Mouse (Mus musculus) forebrain, embryonic 13.5 days (tissue): ENCODE measurements around the gene Vapa. TPM values are rescaled to one million over a fixed set of nuclear protein-coding genes. Genes with fewer than 3 reads are reported as not detected.

Experiments
- ATAC-seq: fragments of 200-750 bp; cut with Nextera tagmentation; 2 replicates; pipeline ENCODE4 v1.8.0; 2017
- H3K27ac ChIP-seq: fragments of 300-500 bp; sonication (generic); 2 replicates; pipeline ENCODE4 v1.5.1; 2015; ENCODE audit warnings: inconsistent platforms, mild to moderate bottlenecking, moderate library complexity
- H3K27me3 ChIP-seq: fragments of 300-500 bp; sonication (generic); 2 replicates; pipeline ENCODE4 v1.6.1; 2015; ENCODE audit warnings: mild to moderate bottlenecking, inconsistent platforms
- H3K36me3 ChIP-seq: fragments of 300-500 bp; sonication (generic); 2 replicates; pipeline ENCODE4 v1.6.1; 2015; ENCODE audit warnings: mild to moderate bottlenecking, inconsistent platforms; ENCODE audit not compliant: poor library complexity, severe bottlenecking
- H3K4me1 ChIP-seq: fragments of 300-500 bp; sonication (generic); 2 replicates; pipeline ENCODE4 v1.6.1; 2015; ENCODE audit warnings: inconsistent platforms
- H3K4me2 ChIP-seq: fragments of 300-500 bp; sonication (generic); 2 replicates; pipeline ENCODE4 v1.6.1; 2015; ENCODE audit warnings: inconsistent platforms, mild to moderate bottlenecking, moderate library complexity
- H3K4me3 ChIP-seq: fragments of 300-500 bp; sonication (generic); 2 replicates; pipeline ENCODE4 v1.5.1; 2015; ENCODE audit warnings: mild to moderate bottlenecking, inconsistent platforms
- H3K9ac ChIP-seq: fragments of 300-500 bp; sonication (generic); 2 replicates; pipeline ENCODE4 v1.6.1; 2015; ENCODE audit warnings: mild to moderate bottlenecking, inconsistent platforms
- H3K9me3 ChIP-seq: fragments of 300-500 bp; sonication (generic); replicated peaks from 2 replicates; pipeline ENCODE4 v1.6.1; 2016; ENCODE audit warnings: inconsistent platforms
- WGBS: fragments of 180-500 bp; shearing (Covaris S2); methylation state at CpG from one replicate; pipeline ENCODE4 v1.1.7; 2015; 5-methylcytosine and 5-hydroxymethylcytosine counted together
- polyA plus RNA-seq: library from polyadenylated mRNA; unstranded; fragments of >200 nt; fragmentation: Nextera tagmentation; extraction: Ambion mirVana; gene quantifications from 2 replicates; pipeline ENCODE4 v1.2.1, GENCODE M21; 2015

Vapa gene
- polyA plus RNA-seq, 1 experiment from 2014 or later, result 221 TPM

DNA sequence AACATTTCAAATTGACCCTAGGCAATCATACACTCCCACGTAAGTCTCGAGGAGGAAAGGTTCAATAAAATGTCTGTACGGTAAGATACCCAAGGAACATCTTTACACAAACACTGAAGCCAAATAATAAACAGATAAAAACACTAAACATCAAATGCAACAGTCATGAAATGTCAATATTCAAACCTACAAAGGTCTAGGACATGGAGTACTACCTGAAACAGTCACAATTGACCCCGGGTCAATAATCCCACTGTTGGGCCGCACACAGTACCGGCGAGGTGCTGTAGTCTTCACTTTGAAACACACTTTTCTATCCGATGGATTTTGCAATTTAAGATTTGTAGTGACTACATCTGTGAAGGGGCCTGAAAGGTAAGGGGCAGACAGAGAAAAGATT, 18.7 kb downstream of the Vapa start:
- H3K4me1 ChIP-seq, result peaks cover 12% of the 10 kb centered on the region; the same call in 1 of the 2 replicates
- no peak overlapping the region for H3K9ac ChIP-seq
- H3K9me3 ChIP-seq, result no peaks in the 10 kb centered on the region
- no peak overlapping the region for H3K4me3 ChIP-seq
- peaks cover 15% of the 10 kb centered on the region for H3K36me3 ChIP-seq
- no peaks in the 10 kb centered on the region for H3K27me3 ChIP-seq
- no peak for ATAC-seq
- H3K4me2 ChIP-seq, result no peak overlapping the region
- H3K27ac ChIP-seq, result no peak overlapping the region
- WGBS, result 94% methylated on average over 8 of the region's 8 CpGs

- no peak for ATAC-seq
- H3K4me3 ChIP-seq, result no peak overlapping the region
Observed at GRCm38 (mm10) chr17:65586892-65587291, 26.5 kb downstream of the Vapa start.

DNA sequence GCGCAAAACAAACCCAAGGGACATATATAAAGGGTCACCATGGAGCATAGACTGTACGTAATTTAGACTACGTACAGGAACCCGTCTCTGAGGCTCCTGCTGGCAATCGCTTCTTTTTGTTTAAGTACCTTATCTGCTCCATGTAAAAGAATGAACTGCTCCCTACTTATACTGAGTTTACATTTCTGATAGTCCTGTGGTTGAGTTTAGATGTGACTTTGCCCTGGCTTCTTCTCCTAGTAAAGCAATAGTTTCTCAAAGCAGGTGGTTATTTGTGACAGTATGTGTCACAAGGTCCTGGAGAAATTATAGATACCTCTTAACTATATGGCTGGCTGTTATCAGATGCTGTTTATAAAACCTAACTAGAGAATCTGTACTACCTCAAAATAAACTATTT, 31.9 kb downstream of the Vapa start:
- Histone ChIP-seq H3K4me3 (no peak overlapping the region), H3K9me3 (no peaks in the 10 kb centered on the region), H3K27me3 (no peaks in the 10 kb centered on the region), H3K4me2 (no peak overlapping the region), H3K9ac (no peak overlapping the region), H3K27ac (no peak overlapping the region), H3K4me1 (no peaks in the 10 kb centered on the region), H3K36me3 (peaks cover 34% of the 10 kb centered on the region)
- 95% methylated on average over 5 of the region's 5 CpGs for WGBS
- no peak for ATAC-seq

More at GRCm38 (mm10) chr17:65586892-65587291, 26.5 kb downstream of the Vapa start:
- H3K27ac ChIP-seq, result no peak overlapping the region
- H3K9ac ChIP-seq, result no peak overlapping the region
- H3K4me1 ChIP-seq, result no peaks in the 10 kb centered on the region
- 92% methylated on average over 3 of the region's 3 CpGs for WGBS
- H3K27me3 ChIP-seq, result no peaks in the 10 kb centered on the region
- no peak overlapping the region for H3K4me2 ChIP-seq
- no peaks in the 10 kb centered on the region for H3K9me3 ChIP-seq
- peaks cover 29% of the 10 kb centered on the region for H3K36me3 ChIP-seq

DNA sequence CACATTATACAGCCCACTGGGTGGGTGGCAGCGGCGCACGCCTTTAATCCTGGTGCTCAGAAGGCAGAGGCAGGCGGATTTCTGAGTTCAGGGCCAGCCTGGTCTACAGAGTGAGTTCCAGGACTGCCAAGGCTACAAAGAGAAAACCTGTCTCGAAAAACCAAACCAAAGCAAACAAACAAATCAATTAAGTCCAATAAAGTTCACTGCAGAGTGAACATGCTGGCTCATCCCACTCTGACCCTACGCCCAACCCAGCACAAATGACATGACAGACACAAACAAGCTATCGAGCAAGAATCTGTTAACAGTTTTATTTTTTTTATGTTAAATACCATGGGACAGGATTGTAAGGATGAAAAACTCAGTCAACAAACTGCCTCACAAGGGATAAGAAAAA, 33.6 kb downstream of the Vapa start:
- 95% methylated on average over 7 of the region's 7 CpGs for WGBS
- H3K9ac ChIP-seq, result no peak overlapping the region
- no peak for ATAC-seq

DNA sequence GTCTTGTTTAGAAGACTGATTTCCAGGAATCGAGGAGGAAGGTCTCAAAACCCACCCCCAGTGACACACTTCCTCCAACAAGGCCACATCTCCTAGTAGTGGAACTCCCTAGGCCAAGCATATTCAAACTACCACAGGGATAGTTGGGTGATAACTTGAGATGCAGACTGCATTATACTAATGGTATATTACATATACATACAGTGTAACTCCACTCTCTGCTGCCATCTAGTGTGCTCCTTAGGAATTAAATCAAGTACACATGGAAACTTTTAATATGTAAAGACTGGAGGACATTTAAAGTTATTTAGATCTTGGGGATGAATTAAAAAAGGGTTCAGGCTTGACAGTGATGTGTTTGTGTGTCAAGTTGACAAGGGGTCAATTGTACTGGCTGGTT, 38.0 kb downstream of the Vapa start:
- no peaks in the 10 kb centered on the region for H3K27me3 ChIP-seq
- no peak overlapping the region for H3K9ac ChIP-seq
- H3K4me3 ChIP-seq, result no peak overlapping the region
- 82% methylated on average over 1 of the region's 1 CpGs for WGBS
- H3K9me3 ChIP-seq, result no peaks in the 10 kb centered on the region
- H3K4me2 ChIP-seq, result no peak overlapping the region
- ATAC-seq, result peak; percentile 56; the same call in 1 of the 2 replicates
- peaks cover 17% of the 10 kb centered on the region for H3K36me3 ChIP-seq
- no peaks in the 10 kb centered on the region for H3K4me1 ChIP-seq
- H3K27ac ChIP-seq, result no peak overlapping the region

More for the DNA sequence above, 33.6 kb downstream of the Vapa start:
- Histone ChIP-seq H3K9me3 (no peaks in the 10 kb centered on the region), H3K4me1 (no peaks in the 10 kb centered on the region), H3K36me3 (peaks cover 32% of the 10 kb centered on the region), H3K4me2 (no peak overlapping the region), H3K27ac (no peak overlapping the region), H3K4me3 (no peak overlapping the region), H3K27me3 (no peaks in the 10 kb centered on the region)

DNA sequence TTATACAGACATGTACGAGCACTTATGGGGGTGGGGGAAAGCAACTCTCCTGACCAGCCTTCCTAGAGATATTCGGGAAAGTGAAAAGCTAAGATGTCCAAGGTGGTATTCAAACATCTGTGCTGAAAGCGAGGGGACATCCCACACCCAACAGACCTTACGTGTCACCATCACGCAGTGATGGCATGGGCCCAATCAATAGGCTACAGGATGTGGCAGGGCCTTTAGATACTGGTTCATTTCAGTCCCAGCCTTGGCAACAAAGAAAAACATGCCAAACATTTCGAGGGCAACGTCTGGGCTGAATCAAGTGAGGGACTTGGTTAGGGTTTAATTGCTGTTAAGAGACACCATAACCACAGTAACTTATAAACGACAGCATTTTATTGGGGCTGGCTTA, 38.5 kb downstream of the Vapa start:
- Histone ChIP-seq H3K27ac (no peak overlapping the region), H3K36me3 (peaks cover 13% of the 10 kb centered on the region), H3K4me3 (no peak overlapping the region), H3K27me3 (no peaks in the 10 kb centered on the region), H3K4me1 (no peaks in the 10 kb centered on the region), H3K4me2 (no peak overlapping the region), H3K9me3 (no peaks in the 10 kb centered on the region), H3K9ac (no peak overlapping the region)
- WGBS, result 88% methylated on average over 8 of the region's 8 CpGs
- ATAC-seq, result 0 out of 2 replicates have a peak, but pooled peaks have one; percentile 4

DNA sequence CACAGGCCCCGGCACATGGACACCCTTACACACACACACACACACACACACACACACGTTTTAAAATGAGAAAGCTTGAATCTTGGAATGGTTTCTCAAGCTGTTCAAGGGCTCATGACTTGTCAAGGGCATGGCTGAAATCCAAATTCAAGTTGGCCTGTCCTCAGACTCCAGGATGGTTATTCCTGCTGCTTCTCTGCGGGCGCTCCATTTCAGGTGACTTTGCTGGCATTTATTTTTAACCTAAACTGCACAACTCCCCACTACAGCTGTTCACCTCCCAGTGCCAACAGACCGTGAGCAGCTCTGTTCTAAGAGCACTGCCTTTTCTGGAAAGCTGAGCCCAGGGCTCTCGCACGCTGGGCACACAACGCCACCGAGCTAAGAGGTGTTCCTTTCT, 41.5 kb downstream of the Vapa start:
- H3K4me3 ChIP-seq, result no peak overlapping the region
- WGBS, result 87% methylated on average over 9 of the region's 9 CpGs

DNA sequence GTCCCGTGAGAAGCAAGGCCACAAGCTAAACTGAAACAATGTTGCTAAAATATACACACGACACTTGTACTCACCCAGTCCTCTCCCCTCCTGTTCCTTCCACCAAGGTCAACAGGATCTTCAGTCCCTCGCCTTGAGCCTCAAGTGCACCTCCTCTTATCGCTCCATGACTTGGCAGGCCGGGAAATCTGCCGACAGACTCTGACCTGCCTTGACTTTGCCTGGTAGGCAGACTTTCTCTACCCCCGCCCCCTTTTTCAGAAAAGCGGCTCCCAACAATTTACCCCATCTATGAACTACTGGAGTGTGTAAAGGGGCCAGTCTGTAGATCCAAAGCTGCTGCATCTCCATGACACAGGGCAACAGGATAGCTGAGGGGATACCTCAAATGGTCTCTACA, 41.9 kb downstream of the Vapa start:
- Histone ChIP-seq H3K9me3 (no peaks in the 10 kb centered on the region), H3K9ac (no peak overlapping the region), H3K4me1 (no peaks in the 10 kb centered on the region), H3K27ac (no peak overlapping the region), H3K4me2 (no peak overlapping the region), H3K27me3 (no peaks in the 10 kb centered on the region), H3K4me3 (no peak overlapping the region), H3K36me3 (no peaks in the 10 kb centered on the region)
- 92% methylated on average over 8 of the region's 8 CpGs for WGBS
- ATAC-seq, result no peak

More for the DNA sequence above, 41.5 kb downstream of the Vapa start:
- Histone ChIP-seq H3K9me3 (no peaks in the 10 kb centered on the region), H3K9ac (no peak overlapping the region), H3K27ac (no peak overlapping the region), H3K27me3 (no peaks in the 10 kb centered on the region), H3K4me1 (no peaks in the 10 kb centered on the region), H3K36me3 (no peaks in the 10 kb centered on the region), H3K4me2 (no peak overlapping the region)
- no peak for ATAC-seq

DNA sequence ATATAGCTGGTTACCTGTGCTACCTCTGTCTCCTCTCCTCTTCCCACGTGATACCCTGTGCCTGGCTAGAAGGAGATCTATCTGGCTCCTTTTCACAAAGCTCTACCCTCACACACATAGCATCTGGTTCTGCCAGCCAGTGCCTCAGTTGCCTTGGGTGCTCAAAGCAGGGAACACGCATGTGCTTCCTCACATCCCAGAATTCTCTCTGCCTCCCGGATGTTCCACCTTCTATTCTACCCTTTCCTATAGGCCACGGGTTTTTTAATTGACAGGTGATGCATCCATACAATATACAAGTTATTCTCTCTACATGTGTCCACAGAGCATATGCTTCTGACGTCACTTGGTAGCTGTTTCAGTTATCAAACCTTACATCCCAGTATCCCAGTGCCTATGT, 49.2 kb downstream of the Vapa start:
- ATAC-seq, result no peak
- H3K9ac ChIP-seq, result no peak overlapping the region
- no peaks in the 10 kb centered on the region for H3K27me3 ChIP-seq
- 71% methylated on average over 5 of the region's 5 CpGs for WGBS
- H3K4me2 ChIP-seq, result no peak overlapping the region
- H3K36me3 ChIP-seq, result no peaks in the 10 kb centered on the region
- no peak overlapping the region for H3K4me3 ChIP-seq
- H3K4me1 ChIP-seq, result no peaks in the 10 kb centered on the region
- no peak overlapping the region for H3K27ac ChIP-seq
- no peaks in the 10 kb centered on the region for H3K9me3 ChIP-seq

DNA sequence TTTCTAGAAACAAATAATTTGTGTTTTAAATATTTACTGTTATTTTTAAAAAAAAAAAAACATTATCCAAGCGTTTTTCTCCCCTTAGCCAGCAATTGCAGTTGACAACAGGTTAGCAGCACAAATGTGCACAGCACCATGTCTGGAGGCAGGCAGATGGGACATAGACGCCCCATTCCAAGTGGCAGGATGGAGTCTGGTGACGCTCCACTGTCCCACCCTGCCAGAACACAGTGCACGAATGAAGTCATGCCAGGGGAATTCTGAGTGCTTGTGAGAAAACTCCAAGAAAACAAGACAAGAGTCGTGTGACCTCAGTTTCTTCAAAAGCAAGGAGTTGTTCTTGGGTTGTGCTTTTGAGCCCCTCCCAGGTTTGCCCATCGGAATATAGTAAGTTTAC, 50.0 kb downstream of the Vapa start:
- H3K4me1 ChIP-seq, result no peaks in the 10 kb centered on the region
- WGBS, result 57% methylated on average over 6 of the region's 6 CpGs
- H3K9me3 ChIP-seq, result no peaks in the 10 kb centered on the region
- no peaks in the 10 kb centered on the region for H3K36me3 ChIP-seq
- H3K9ac ChIP-seq, result no peak overlapping the region
- no peak overlapping the region for H3K4me2 ChIP-seq
- no peaks in the 10 kb centered on the region for H3K27me3 ChIP-seq
- no peak overlapping the region for H3K4me3 ChIP-seq
- H3K27ac ChIP-seq, result no peak overlapping the region
- peak; percentile 71 for ATAC-seq

- Histone ChIP-seq H3K9ac (no peak overlapping the region), H3K4me3 (no peak overlapping the region), H3K36me3 (no peaks in the 10 kb centered on the region), H3K4me2 (no peak overlapping the region), H3K27ac (no peak overlapping the region), H3K9me3 (no peaks in the 10 kb centered on the region), H3K27me3 (no peaks in the 10 kb centered on the region), H3K4me1 (no peaks in the 10 kb centered on the region)
- ATAC-seq, result peak; percentile 31; the same call in 1 of the 2 replicates
- WGBS, result 6% methylated on average over 5 of the region's 5 CpGs
Observed at GRCm38 (mm10) chr17:65562761-65563160, 50.6 kb downstream of the Vapa start.

GRCm38 (mm10) chr17:65561361-65562015, 51.9 kb downstream of the Vapa start:
- Histone ChIP-seq H3K27ac (no peak overlapping the region), H3K4me3 (no peak overlapping the region), H3K4me2 (no peak overlapping the region), H3K27me3 (no peaks in the 10 kb centered on the region), H3K9ac (no peak overlapping the region), H3K9me3 (no peaks in the 10 kb centered on the region), H3K4me1 (no peaks in the 10 kb centered on the region), H3K36me3 (no peaks in the 10 kb centered on the region)
- WGBS, result 70% methylated on average over 6 of the region's 6 CpGs
- no peak for ATAC-seq

- Histone ChIP-seq H3K9me3 (no peaks in the 10 kb centered on the region), H3K4me1 (no peaks in the 10 kb centered on the region), H3K4me2 (no peak overlapping the region), H3K9ac (no peak overlapping the region), H3K4me3 (no peak overlapping the region), H3K36me3 (no peaks in the 10 kb centered on the region), H3K27me3 (no peaks in the 10 kb centered on the region), H3K27ac (no peak overlapping the region)
- WGBS, result 60% methylated on average over 4 of the region's 5 CpGs
- ATAC-seq, result no peak
Observed at GRCm38 (mm10) chr17:65559273-65559672, 54.1 kb downstream of the Vapa start.
